Mouse (Mus musculus) skeletal muscle tissue, adult 2 months (tissue): ENCODE data around the gene Gm1604a.
"Not testable (repeated sequence)": the region's sequence is repeated elsewhere in the genome, so short reads cannot be mapped to it uniquely, and the experiment has no call there.

Experiments used
- DNase-seq: peaks from one replicate; pipeline ENCODE4 v3.0.0-alpha.2; 2012; ENCODE audit warnings: low read depth, low spot score

Gene Gm1604a

GRCm38 (mm10) chr17:7068997-7069539 lies 43.7 kb downstream of the Gm1604a start:
- not testable (repeated sequence) for DNase-seq

- DNase-seq, result not testable (repeated sequence)
Observed at GRCm38 (mm10) chr17:7069561-7070240, 44.3 kb downstream of the Gm1604a start.

GRCm38 (mm10) chr17:7074494-7074893 lies 49.1 kb downstream of the Gm1604a start:
- DNase-seq, result peak; percentile 27

GRCm38 (mm10) chr17:7075519-7075918 lies 50.2 kb downstream of the Gm1604a start:
- not testable (repeated sequence) for DNase-seq

GRCm38 (mm10) chr17:7079558-7079957 lies 54.2 kb downstream of the Gm1604a start:
- DNase-seq, result not testable (repeated sequence)

- not testable (repeated sequence) for DNase-seq
Observed at GRCm38 (mm10) chr17:7084523-7084922, 59.2 kb downstream of the Gm1604a start.

GRCm38 (mm10) chr17:7085469-7086168 lies 60.3 kb downstream of the Gm1604a start:
- DNase-seq, result not testable (repeated sequence)

- not testable (repeated sequence) for DNase-seq
Observed at GRCm38 (mm10) chr17:7086836-7087235, 61.5 kb downstream of the Gm1604a start.

GRCm38 (mm10) chr17:7097835-7098519 lies 72.6 kb downstream of the Gm1604a start:
- DNase-seq, result not testable (repeated sequence)

- DNase-seq, result not testable (repeated sequence)
Observed at GRCm38 (mm10) chr17:7099096-7099495, 73.7 kb downstream of the Gm1604a start.

GRCm38 (mm10) chr17:7102945-7103344 lies 77.6 kb downstream of the Gm1604a start:
- DNase-seq, result not testable (repeated sequence)

- DNase-seq, result not testable (repeated sequence)
Observed at GRCm38 (mm10) chr17:7111658-7112057, 86.3 kb downstream of the Gm1604a start.

GRCm38 (mm10) chr17:7116265-7116664 lies 90.9 kb downstream of the Gm1604a start:
- DNase-seq, result not testable (repeated sequence)

GRCm38 (mm10) chr17:7120835-7121234 lies 95.5 kb downstream of the Gm1604a start:
- DNase-seq, result not testable (repeated sequence)

GRCm38 (mm10) chr17:7122554-7122953 lies 97.2 kb downstream of the Gm1604a start:
- not testable (repeated sequence) for DNase-seq

- not testable (repeated sequence) for DNase-seq
Observed at GRCm38 (mm10) chr17:7126475-7126874, 101.1 kb downstream of the Gm1604a start.

- not testable (repeated sequence) for DNase-seq
Observed at GRCm38 (mm10) chr17:7134002-7134401, 108.6 kb downstream of the Gm1604a start.

GRCm38 (mm10) chr17:7135277-7135676 lies 109.9 kb downstream of the Gm1604a start:
- not testable (repeated sequence) for DNase-seq
